Mouse (Mus musculus): ENCODE results near the gene Pdpr. TPM values are rescaled to one million over a fixed set of nuclear protein-coding genes. Genes with fewer than 3 reads are reported as not detected.

The Pdpr gene
- polyA plus RNA-seq (2012; rRNA removed), result 1.8 and 1.9 TPM in 2 replicates

GRCm38 (mm10) chr8:111093865-111094718, at the start of gene Pdpr:
Pdpr (plus strand) TSS chr8:111094630.

GRCm38 (mm10) chr8:111056158-111056663, 38.2 kb upstream of the Pdpr start, which contains the start of gene Exosc6:
Exosc6 (plus strand) TSS chr8:111056339.

DNA sequence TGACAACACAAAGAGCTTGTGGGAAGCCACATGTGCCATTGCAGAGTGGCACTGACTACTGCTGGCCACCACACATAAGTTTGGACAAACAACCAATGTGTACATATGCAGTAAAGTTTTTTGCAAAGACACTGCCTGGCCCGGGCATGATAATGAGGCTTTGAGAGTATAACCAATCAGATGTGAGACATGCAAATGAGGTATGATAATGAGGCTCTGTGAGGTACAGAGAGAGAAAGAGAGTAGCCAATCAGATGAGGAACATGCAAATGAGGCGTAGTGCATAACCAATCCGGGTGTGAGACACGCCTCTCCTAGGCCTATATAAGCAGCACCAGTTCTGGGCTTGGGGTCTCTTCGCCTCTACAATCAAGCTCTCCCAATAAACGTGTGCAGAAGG, 2.1 kb upstream of the Pdpr start, which contains the start of gene Clec18a:
Clec18a (minus strand) TSS at position 101 of the 400 bp plus-strand sequence.

Other genes with a start within 250 kb of the Pdpr start
- gene Cog4, start 248.0 kb upstream of the Pdpr start, polyA plus RNA-seq (2012; rRNA removed), result 14.3 and 16.8 TPM in 2 replicates
- 34.8 and 40.3 TPM in 2 replicates for gene Sf3b3, start 247.8 kb upstream of the Pdpr start, polyA plus RNA-seq (2012; rRNA removed)
- 2.0 and 2.6 TPM in 2 replicates for gene Fuk, start 192.1 kb upstream of the Pdpr start, polyA plus RNA-seq (2012; rRNA removed)
- 9.7 and 11.0 TPM in 2 replicates for gene St3gal2, start 174.7 kb upstream of the Pdpr start, polyA plus RNA-seq (2012; rRNA removed)
- gene Ddx19a, start 96.8 kb upstream of the Pdpr start, polyA plus RNA-seq (2012; rRNA removed), result 28.3 and 30.8 TPM in 2 replicates
- gene Ddx19b, start 62.9 kb upstream of the Pdpr start, polyA plus RNA-seq (2012; rRNA removed), result 2.5 and 2.9 TPM in 2 replicates
- gene Aars, start 61.5 kb upstream of the Pdpr start, polyA plus RNA-seq (2012; rRNA removed), result 32.5 and 33.3 TPM in 2 replicates
- gene Exosc6, start 38.3 kb upstream of the Pdpr start, polyA plus RNA-seq (2012; rRNA removed), result 5.6 and 7.6 TPM in 2 replicates
- gene Clec18a, start 2.2 kb upstream of the Pdpr start, polyA plus RNA-seq (2012; rRNA removed), result not detected in 2 replicates
- 6.3 and 6.7 TPM in 2 replicates for gene Glg1, start 164.6 kb downstream of the Pdpr start, polyA plus RNA-seq (2012; rRNA removed)
- gene Rfwd3, start 205.6 kb downstream of the Pdpr start, polyA plus RNA-seq (2012; rRNA removed), result 22.9 and 29.5 TPM in 2 replicates
- gene Mlkl, start 243.5 kb downstream of the Pdpr start, polyA plus RNA-seq (2012; rRNA removed), result 1.7 and 2.7 TPM in 2 replicates

Data from liver, embryonic 14 days (tissue).